Mouse (Mus musculus) heart, adult 8-10 months (tissue): ENCODE measurements around the gene Snd1. TPM values are rescaled to one million over a fixed set of nuclear protein-coding genes. Genes with fewer than 3 reads are reported as not detected.
A peak's percentile ranks its signal among the peaks of the same experiment; 100 is the strongest.

Source experiments
- DNase-seq: peaks from one replicate; pipeline ENCODE4 v3.0.0; 2022; ENCODE audit warnings: low spot score
- total RNA-seq, 4 experiments: library from RNA; stranded (reverse); gene quantifications; 2 replicates each; pipeline ENCODE4 v1.2.4; 2022

Gene Snd1
- total RNA-seq, 4 experiments from 2014 or later = 70.6 to 88.2 (median 80.3) TPM

DNA sequence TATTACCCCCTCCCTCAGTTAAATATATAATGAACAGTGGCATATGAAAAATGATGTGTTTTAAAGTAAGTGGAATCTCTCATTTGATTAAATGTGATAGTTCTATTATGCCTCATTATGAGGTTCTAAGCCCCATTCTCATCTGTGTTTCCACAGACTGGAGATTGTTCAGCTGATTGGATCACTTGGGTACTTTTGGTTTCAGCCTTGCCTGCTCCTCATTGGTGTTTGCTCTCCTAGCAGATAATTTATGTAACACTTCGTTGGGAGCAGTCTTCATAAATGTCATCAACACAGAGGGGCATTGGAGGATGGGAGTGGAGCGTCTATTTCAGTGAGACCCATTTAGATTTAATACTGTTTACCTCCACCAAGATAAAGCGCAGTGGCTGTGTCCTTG lies 118.8 kb downstream of the Snd1 start:
- DNase-seq = no peak

- DNase-seq = no peak
These were observed 119.8 kb downstream of the Snd1 start for GRCm38 (mm10) chr6:28594759-28595158.

DNA sequence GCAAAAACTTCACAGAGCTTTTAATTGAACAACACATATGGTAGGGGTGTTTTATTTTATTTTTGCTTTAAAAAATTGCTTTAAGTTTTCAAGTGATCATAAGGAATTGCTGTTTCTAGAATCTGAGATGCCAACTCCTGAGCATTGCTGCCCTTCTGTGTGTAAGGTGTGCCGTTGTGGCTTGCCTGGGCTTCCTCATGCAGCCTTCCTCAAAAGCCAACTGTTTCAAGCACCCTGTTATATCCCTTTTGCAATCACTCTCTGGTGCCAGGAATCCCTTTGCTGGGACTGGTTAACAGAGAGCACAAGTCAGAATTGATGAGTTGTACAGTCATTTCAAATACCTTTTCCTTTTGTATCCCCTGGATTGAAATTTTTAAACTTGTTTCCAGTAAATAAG lies 120.3 kb downstream of the Snd1 start:
- no peak for DNase-seq

GRCm38 (mm10) chr6:28597266-28597665 lies 122.3 kb downstream of the Snd1 start:
- no peak for DNase-seq

DNA sequence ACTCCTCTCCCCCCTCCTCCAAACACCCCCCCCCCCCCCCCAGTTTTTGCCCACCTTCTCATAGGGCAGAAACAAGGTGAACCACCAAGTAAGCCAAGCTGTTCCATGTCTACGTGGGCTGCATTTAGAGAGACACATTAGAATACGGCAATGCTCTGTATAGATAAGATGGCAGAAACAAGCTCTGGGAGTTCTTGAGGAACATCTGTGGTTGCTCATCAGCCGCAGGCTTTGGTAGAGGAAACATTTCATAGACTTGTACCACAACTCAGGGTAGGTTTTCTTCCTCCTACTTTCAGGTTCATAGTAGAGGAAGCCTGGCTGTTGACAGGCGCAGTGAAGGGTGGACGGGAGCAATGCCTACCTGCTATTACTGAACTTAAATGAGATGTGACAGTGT lies 124.2 kb downstream of the Snd1 start:
- DNase-seq = no peak

DNA sequence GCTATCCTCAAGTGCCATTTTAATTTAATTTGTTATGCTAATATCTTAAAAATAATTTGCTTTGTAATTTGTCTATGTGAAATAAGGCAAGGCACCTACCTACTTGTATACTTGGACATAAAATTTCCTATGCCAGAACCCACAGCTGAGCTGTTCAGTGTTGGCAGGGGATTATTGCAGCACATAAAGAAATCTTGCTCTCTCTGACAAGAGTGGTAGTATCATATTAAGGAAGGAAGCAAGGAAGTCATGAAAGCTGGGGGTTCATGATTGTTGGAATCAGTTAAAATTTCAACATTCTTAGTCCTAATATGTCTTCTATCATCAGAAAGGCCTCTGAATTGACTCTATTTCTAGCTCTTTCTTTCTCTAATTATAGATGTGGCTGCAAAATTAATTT lies 125.5 kb downstream of the Snd1 start:
- DNase-seq = no peak

DNA sequence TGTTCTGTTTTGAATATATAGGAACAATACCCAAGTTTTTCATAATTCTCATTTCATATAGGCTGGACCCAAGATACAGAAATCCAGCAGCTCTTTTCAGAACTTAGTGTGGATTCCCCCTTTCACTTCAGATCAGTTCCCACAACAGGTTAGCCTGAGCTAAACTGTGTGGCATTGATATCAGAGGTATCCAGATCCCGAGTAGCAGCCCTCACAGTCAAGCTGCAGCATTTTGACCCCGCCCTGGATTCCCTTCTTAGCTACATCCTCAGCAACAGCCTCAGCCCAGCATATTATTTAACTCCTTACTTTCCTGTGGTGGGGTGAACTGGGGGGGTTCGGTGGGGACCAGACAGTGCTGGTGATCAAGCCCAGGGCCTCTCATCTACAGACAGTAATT lies 128.5 kb downstream of the Snd1 start:
- DNase-seq = no peak

- no peak for DNase-seq
These were observed 128.9 kb downstream of the Snd1 start for GRCm38 (mm10) chr6:28603823-28604222.

DNA sequence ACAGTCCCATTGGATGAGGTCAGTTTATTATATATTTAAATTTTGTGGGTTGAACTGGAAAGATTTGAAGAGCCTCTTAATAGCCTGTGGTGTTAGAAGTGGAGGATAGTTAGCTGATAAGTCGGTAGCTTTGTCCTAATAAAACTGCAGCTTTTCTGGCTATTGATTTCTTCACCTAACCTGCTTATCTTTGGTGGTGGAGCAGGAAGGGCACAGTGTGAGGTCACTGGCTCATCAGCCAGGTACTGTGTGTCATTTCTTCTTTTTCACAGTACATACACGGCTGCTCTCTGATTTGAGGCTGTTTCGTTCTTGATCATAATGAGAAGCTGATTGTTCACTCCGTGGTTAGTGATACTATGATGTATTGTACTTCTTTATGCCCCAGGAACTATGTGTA lies 134.4 kb downstream of the Snd1 start:
- DNase-seq = no peak

- DNase-seq = no peak
These were observed 135.2 kb downstream of the Snd1 start for GRCm38 (mm10) chr6:28610127-28610526.

GRCm38 (mm10) chr6:28613441-28613840 lies 138.5 kb downstream of the Snd1 start:
- DNase-seq = no peak

DNA sequence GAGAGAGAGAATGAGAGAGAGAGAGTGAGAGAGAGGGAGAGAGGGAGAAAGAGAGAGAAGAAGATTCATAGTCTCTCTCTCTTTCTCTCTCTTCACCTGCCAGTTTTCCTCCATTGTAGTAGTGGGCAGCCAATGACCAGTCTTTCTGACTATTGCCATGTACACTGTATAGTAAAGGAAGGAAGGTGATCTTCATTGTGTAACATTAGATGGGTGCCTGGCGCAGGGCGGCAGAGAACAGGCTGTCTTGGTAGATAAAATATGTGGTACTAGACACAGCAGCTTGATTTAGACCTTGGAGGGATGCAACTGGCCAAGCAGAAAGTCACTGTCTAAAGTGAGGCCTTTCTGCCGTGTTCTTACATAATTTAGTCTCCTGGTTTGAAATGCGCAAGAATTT lies 139.9 kb downstream of the Snd1 start:
- no peak for DNase-seq

- DNase-seq = no peak
These were observed 140.5 kb downstream of the Snd1 start for GRCm38 (mm10) chr6:28615408-28615807.

DNA sequence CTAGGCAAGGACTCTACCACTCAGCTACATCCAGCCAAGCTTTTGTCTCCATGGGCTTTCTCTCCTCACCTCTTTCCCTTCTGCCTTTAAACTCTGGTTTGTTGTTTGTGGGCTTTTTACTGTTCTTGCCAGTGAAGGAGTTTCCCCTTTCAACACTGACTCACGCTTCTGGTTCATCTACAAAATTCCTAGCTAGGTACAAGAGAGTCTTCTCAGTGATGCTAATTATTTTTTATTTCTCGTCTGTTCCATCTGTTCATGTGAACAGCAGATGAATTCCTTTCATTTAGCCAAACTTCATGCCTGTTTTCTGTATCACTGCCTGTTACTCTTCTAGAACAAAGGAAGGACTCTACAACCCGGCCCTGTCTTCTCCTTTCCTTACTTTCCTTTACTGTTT lies 141.0 kb downstream of the Snd1 start:
- DNase-seq = no peak

- no peak for DNase-seq
These were observed 143.4 kb downstream of the Snd1 start for GRCm38 (mm10) chr6:28618299-28618698.

- DNase-seq = peak; percentile 68
These were observed 143.8 kb downstream of the Snd1 start for GRCm38 (mm10) chr6:28618751-28619153.

- DNase-seq = no peak
These were observed 146.5 kb downstream of the Snd1 start for GRCm38 (mm10) chr6:28621431-28621830.

GRCm38 (mm10) chr6:28621961-28622360 lies 147.0 kb downstream of the Snd1 start:
- DNase-seq = no peak

GRCm38 (mm10) chr6:28622522-28622921 lies 147.6 kb downstream of the Snd1 start:
- DNase-seq = peak; percentile 64

GRCm38 (mm10) chr6:28622963-28623362 lies 148.0 kb downstream of the Snd1 start:
- no peak for DNase-seq

DNA sequence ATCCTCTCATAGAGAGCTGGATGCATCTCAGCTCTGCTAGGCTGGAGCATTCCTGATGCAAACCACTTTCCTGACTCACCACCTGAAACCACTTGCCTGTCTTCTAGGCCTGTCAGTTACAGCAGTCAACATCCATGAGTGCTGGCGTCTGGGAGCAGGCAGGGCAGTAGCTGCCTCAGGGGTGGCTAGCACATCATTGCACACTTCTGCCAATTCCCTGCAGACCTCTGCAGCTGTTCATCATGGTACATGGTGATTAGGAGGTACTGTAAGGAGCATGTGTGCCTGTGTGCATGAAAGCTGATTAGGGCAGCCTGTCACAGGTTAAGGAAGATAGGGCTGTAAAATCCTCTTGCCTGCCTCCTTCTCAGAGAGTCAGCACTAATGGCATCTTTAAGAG lies 153.5 kb downstream of the Snd1 start:
- no peak for DNase-seq

DNA sequence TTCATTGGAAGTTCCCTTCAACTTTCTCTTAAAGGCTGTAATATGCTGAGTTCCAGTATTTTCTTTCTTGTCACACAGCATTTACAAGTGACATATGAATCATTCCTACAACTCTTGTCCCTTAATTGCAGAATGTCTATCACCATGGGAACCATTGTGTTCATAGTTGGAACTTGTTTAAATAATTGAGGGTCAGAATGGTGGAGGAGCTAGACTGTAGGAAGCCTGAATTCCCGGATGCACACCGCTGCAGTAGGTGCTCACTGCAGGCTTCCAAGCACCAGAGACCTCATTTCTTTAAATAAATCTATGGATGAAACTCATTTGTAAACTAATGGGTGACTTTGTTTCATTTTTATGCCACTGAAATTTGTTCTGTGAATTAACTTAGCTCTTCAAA lies 154.9 kb downstream of the Snd1 start:
- no peak for DNase-seq

- no peak for DNase-seq
These were observed 156.0 kb downstream of the Snd1 start for GRCm38 (mm10) chr6:28630926-28631325.

- no peak for DNase-seq
These were observed 158.2 kb downstream of the Snd1 start for GRCm38 (mm10) chr6:28633120-28633519.

DNA sequence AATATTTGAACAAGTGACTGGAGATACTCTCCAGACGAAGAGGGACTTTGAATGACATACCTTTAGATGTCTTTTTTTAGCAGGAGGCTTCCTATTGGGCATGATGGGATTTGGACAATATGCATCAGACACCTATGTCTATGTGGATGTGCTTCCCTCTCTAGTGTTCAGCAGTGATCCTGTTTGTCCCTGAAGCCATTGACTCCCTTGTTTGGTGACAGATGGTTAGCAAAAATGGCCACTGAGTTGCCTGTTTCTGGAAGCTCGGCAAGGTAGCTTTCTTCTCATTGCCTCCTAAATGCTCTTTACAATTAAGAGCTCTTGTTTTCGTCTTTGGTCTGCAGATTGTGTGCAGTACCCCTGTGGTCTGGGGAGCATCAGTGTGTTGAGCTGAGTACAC lies 158.7 kb downstream of the Snd1 start:
- no peak for DNase-seq
